Mouse (Mus musculus) liver, embryonic 11.5 days (tissue): ENCODE results near the gene Trak1. TPM values are rescaled to one million over a fixed set of nuclear protein-coding genes. Genes with fewer than 3 reads are reported as not detected.

Experiments
- ATAC-seq: fragments of 200-750 bp; cut with Nextera tagmentation; replicated peaks from 2 replicates; pipeline ENCODE4 v1.8.0; 2017; ENCODE audit warnings: moderate number of reproducible peaks, mild to moderate bottlenecking, moderate TSS enrichment, moderate library complexity; ENCODE audit not compliant: low FRiP score
- DNase-seq: peaks from one replicate; pipeline ENCODE4 v3.0.0-alpha.2; 2017; ENCODE audit warnings: low spot score
- H3K27ac ChIP-seq: fragments of 300-500 bp; sonication (generic); 2 replicates; pipeline ENCODE4 v1.5.1; 2014; ENCODE audit warnings: mild to moderate bottlenecking, low read depth, low read length, control low read depth
- H3K27me3 ChIP-seq: fragments of 300-500 bp; sonication (generic); replicated peaks from 2 replicates; pipeline ENCODE4 v1.6.1; 2014; ENCODE audit warnings: low read length, mixed read lengths; ENCODE audit not compliant: control insufficient read depth, insufficient read depth
- H3K36me3 ChIP-seq: fragments of 300-500 bp; sonication (generic); 2 replicates; pipeline ENCODE4 v1.6.1; 2014; ENCODE audit warnings: mild to moderate bottlenecking, low read length, moderate library complexity, mixed read lengths; ENCODE audit not compliant: control insufficient read depth, insufficient read depth
- H3K4me1 ChIP-seq: fragments of 300-500 bp; sonication (generic); replicated peaks from 2 replicates; pipeline ENCODE4 v1.6.1; 2014; ENCODE audit warnings: low read length, mixed read lengths; ENCODE audit not compliant: control insufficient read depth, insufficient read depth
- H3K4me2 ChIP-seq: fragments of 300-500 bp; sonication (generic); 2 replicates; pipeline ENCODE4 v1.6.1; 2014; ENCODE audit warnings: mild to moderate bottlenecking, control low read depth, moderate library complexity
- H3K4me3 ChIP-seq: fragments of 300-500 bp; sonication (generic); 2 replicates; pipeline ENCODE4 v1.5.1; 2014; ENCODE audit warnings: low read depth, low read length, control low read depth
- H3K9ac ChIP-seq: fragments of 300-500 bp; sonication (generic); 2 replicates; pipeline ENCODE4 v1.6.1; 2014; ENCODE audit warnings: low read depth, low read length, control low read depth
- H3K9me3 ChIP-seq: fragments of 300-500 bp; sonication (generic); 2 replicates; pipeline ENCODE4 v1.6.1; 2016; ENCODE audit warnings: low read length, inconsistent platforms, mixed read lengths; ENCODE audit not compliant: control insufficient read depth
- WGBS: fragments of 180-500 bp; shearing (Covaris S2); extraction: QIAGEN DNeasy Blood & Tissue Kit; methylation state at CpG from one replicate; pipeline ENCODE4 v1.1.7; 2014; 5-methylcytosine and 5-hydroxymethylcytosine counted together
- polyA plus RNA-seq: library from polyadenylated mRNA; unstranded; fragments of >200 nt; fragmentation: Nextera tagmentation; extraction: Ambion mirVana; gene quantifications from 2 replicates; pipeline ENCODE4 v1.2.1, GENCODE M21; 2014

Trak1 gene
- 11.2 and 13.1 TPM in 2 replicates for polyA plus RNA-seq

- Histone ChIP-seq H3K9me3 (no peaks in the 10 kb centered on the region), H3K36me3 (no peaks in the 10 kb centered on the region)
These were observed at the start of gene Trak1 for GRCm38 (mm10) chr9:121297171-121298064. TSS of gene Trak1 (plus strand) at chr9:121297502.

GRCm38 (mm10) chr9:121247956-121248775, 49.1 kb upstream of the Trak1 start:
- Histone ChIP-seq H3K4me1 (no peaks in the 10 kb centered on the region), H3K27me3 (no peaks in the 10 kb centered on the region), H3K9ac (no peak overlapping the region), H3K4me3 (no peak overlapping the region), H3K27ac (no peak overlapping the region), H3K9me3 (no peaks in the 10 kb centered on the region), H3K36me3 (no peaks in the 10 kb centered on the region), H3K4me2 (no peak overlapping the region)
- DNase-seq: peak; percentile 77
- 60% methylated on average over 12 of the region's 12 CpGs for WGBS
- no peak; the same call in 1 of the 2 replicates for ATAC-seq

More at GRCm38 (mm10) chr9:121297171-121298064, at the start of gene Trak1:
- WGBS: under 1% methylated on average over 108 of the region's 116 CpGs
- Histone ChIP-seq H3K27ac (peak within 1 kb of the TSS; percentile 38; the same call in 1 of the 2 replicates), H3K4me2 (peak within 1 kb of the TSS; percentile 98), H3K4me1 (peaks cover 27% of the 10 kb centered on the region), H3K27me3 (peaks cover 22% of the 10 kb centered on the region), H3K4me3 (peak within 1 kb of the TSS; percentile 77), H3K9ac (peak within 1 kb of the TSS; percentile 90)
- DNase-seq (peak; percentile 73), ATAC-seq (peak; percentile 89)

- no peak for DNase-seq
- WGBS: 33% methylated on average over 14 of the region's 14 CpGs
These were observed 47.5 kb upstream of the Trak1 start for GRCm38 (mm10) chr9:121249805-121250204.

GRCm38 (mm10) chr9:121250854-121251253, 46.4 kb upstream of the Trak1 start:
- Histone ChIP-seq H3K9me3 (no peaks in the 10 kb centered on the region), H3K9ac (no peak overlapping the region), H3K27ac (no peak overlapping the region), H3K4me2 (no peak overlapping the region), H3K4me1 (no peaks in the 10 kb centered on the region), H3K36me3 (no peaks in the 10 kb centered on the region), H3K27me3 (no peaks in the 10 kb centered on the region), H3K4me3 (no peak overlapping the region)
- no peak for DNase-seq
- 84% methylated on average over 11 of the region's 11 CpGs for WGBS
- ATAC-seq: no peak

More at GRCm38 (mm10) chr9:121249805-121250204, 47.5 kb upstream of the Trak1 start:
- Histone ChIP-seq H3K4me1 (no peaks in the 10 kb centered on the region), H3K9ac (no peak overlapping the region), H3K27me3 (no peaks in the 10 kb centered on the region), H3K36me3 (no peaks in the 10 kb centered on the region), H3K4me2 (no peak overlapping the region), H3K9me3 (no peaks in the 10 kb centered on the region), H3K27ac (no peak overlapping the region), H3K4me3 (no peak overlapping the region)
- no peak for ATAC-seq

- Histone ChIP-seq H3K9me3 (no peaks in the 10 kb centered on the region), H3K4me2 (no peak overlapping the region), H3K4me1 (no peaks in the 10 kb centered on the region), H3K4me3 (no peak overlapping the region), H3K27ac (no peak overlapping the region), H3K27me3 (no peaks in the 10 kb centered on the region), H3K9ac (no peak overlapping the region), H3K36me3 (no peaks in the 10 kb centered on the region)
- ATAC-seq (no peak), DNase-seq (no peak)
- whole genome bisulfite sequencing: 82% methylated on average over 2 of the region's 2 CpGs
These were observed 43.3 kb upstream of the Trak1 start for GRCm38 (mm10) chr9:121253983-121254382.

GRCm38 (mm10) chr9:121254761-121255160, 42.5 kb upstream of the Trak1 start:
- H3K4me1 ChIP-seq: no peaks in the 10 kb centered on the region
- ATAC-seq: no peak
- 90% methylated on average over 13 of the region's 13 CpGs for WGBS

GRCm38 (mm10) chr9:121257106-121257505, 40.2 kb upstream of the Trak1 start:
- H3K4me3 ChIP-seq: no peak overlapping the region

More at GRCm38 (mm10) chr9:121254761-121255160, 42.5 kb upstream of the Trak1 start:
- Histone ChIP-seq H3K9ac (no peak overlapping the region), H3K4me3 (no peak overlapping the region), H3K9me3 (no peaks in the 10 kb centered on the region), H3K36me3 (no peaks in the 10 kb centered on the region), H3K27me3 (no peaks in the 10 kb centered on the region), H3K27ac (no peak overlapping the region), H3K4me2 (no peak overlapping the region)
- no peak for DNase-seq

GRCm38 (mm10) chr9:121265307-121265706, 32.0 kb upstream of the Trak1 start:
- no peak overlapping the region for H3K9ac ChIP-seq
- WGBS: 67% methylated on average over 10 of the region's 10 CpGs
- ATAC-seq (no peak), DNase-seq (no peak)
- no peak overlapping the region for H3K4me3 ChIP-seq
- no peak overlapping the region for H3K4me2 ChIP-seq
- no peaks in the 10 kb centered on the region for H3K4me1 ChIP-seq
- H3K27me3 ChIP-seq: no peaks in the 10 kb centered on the region
- H3K36me3 ChIP-seq: no peaks in the 10 kb centered on the region; the same call in 1 of the 2 replicates
- H3K27ac ChIP-seq: no peak overlapping the region
- no peaks in the 10 kb centered on the region for H3K9me3 ChIP-seq

More at GRCm38 (mm10) chr9:121257106-121257505, 40.2 kb upstream of the Trak1 start:
- no peak for DNase-seq
- H3K36me3 ChIP-seq: no peaks in the 10 kb centered on the region
- H3K27me3 ChIP-seq: no peaks in the 10 kb centered on the region
- no peak for ATAC-seq
- no peak overlapping the region for H3K4me2 ChIP-seq
- no peak overlapping the region for H3K27ac ChIP-seq
- no peaks in the 10 kb centered on the region for H3K9me3 ChIP-seq
- 72% methylated on average over 9 of the region's 9 CpGs for whole genome bisulfite sequencing
- no peak overlapping the region for H3K9ac ChIP-seq
- H3K4me1 ChIP-seq: no peaks in the 10 kb centered on the region
